Mouse (Mus musculus) intestine, postnatal 0 days (tissue): ENCODE measurements around the gene Cds1. TPM values are rescaled to one million over a fixed set of nuclear protein-coding genes. Genes with fewer than 3 reads are reported as not detected.

Experiments used
- ATAC-seq: fragments of 200-750 bp; cut with Nextera tagmentation; 2 replicates; pipeline ENCODE4 v1.8.0; 2017; ENCODE audit warnings: mild to moderate bottlenecking, moderate TSS enrichment, moderate library complexity
- H3K27ac ChIP-seq: fragments of 300-500 bp; sonication (generic); 2 replicates; pipeline ENCODE4 v1.5.1; 2014; ENCODE audit warnings: mild to moderate bottlenecking, low read depth, low read length, moderate library complexity
- H3K27me3 ChIP-seq: fragments of 300-500 bp; sonication (generic); replicated peaks from 2 replicates; pipeline ENCODE4 v1.6.1; 2014; ENCODE audit warnings: low read length, mixed read lengths; ENCODE audit not compliant: control insufficient read depth, insufficient read depth
- H3K36me3 ChIP-seq: fragments of 300-500 bp; sonication (generic); 2 replicates; pipeline ENCODE4 v1.6.1; 2014; ENCODE audit warnings: mild to moderate bottlenecking, moderate library complexity; ENCODE audit not compliant: control insufficient read depth, insufficient read depth
- H3K4me1 ChIP-seq: fragments of 300-500 bp; sonication (generic); replicated peaks from 2 replicates; pipeline ENCODE4 v1.6.1; 2014; ENCODE audit warnings: antibody characterized with exemption, low read length, mixed read lengths; ENCODE audit not compliant: control insufficient read depth, insufficient read depth
- H3K4me2 ChIP-seq: fragments of 300-500 bp; sonication (generic); replicated peaks from 2 replicates; pipeline ENCODE4 v1.6.1; 2014; ENCODE audit warnings: low read depth, mild to moderate bottlenecking, moderate library complexity
- H3K4me3 ChIP-seq: fragments of 300-500 bp; sonication (generic); 2 replicates; pipeline ENCODE4 v1.5.1; 2014; ENCODE audit warnings: low read depth, low read length
- H3K9ac ChIP-seq: fragments of 300-500 bp; sonication (generic); 2 replicates; pipeline ENCODE4 v1.6.1; 2014; ENCODE audit warnings: mild to moderate bottlenecking, low read depth, low read length
- H3K9me3 ChIP-seq: fragments of 300-500 bp; sonication (generic); 2 replicates; pipeline ENCODE4 v1.6.1; 2016; ENCODE audit warnings: mixed run types; ENCODE audit not compliant: control insufficient read depth
- CTCF ChIP-seq: sonication (generic); IDR thresholded peaks from 2 replicates; pipeline ENCODE4 v1.5.1; 2016; ENCODE audit warnings: low read depth, mild to moderate bottlenecking, control low read depth, antibody characterized with exemption, moderate library complexity
- WGBS: fragments of 180-500 bp; shearing (Covaris S2); extraction: QIAGEN DNeasy Blood & Tissue Kit; methylation state at CpG from one replicate; pipeline ENCODE4 v1.1.7; 2014; 5-methylcytosine and 5-hydroxymethylcytosine counted together
- polyA plus RNA-seq: library from polyadenylated mRNA; unstranded; fragments of >200 nt; fragmentation: Nextera tagmentation; extraction: Ambion mirVana; gene quantifications from 2 replicates; pipeline ENCODE4 v1.2.1, GENCODE M21; 2015

Gene Cds1
- polyA plus RNA-seq, 1 experiment from 2014 or later = 32.2 TPM

- Histone ChIP-seq H3K36me3 (peaks cover 76% of the 10 kb centered on the region), H3K9ac (no peak overlapping the region), H3K4me1 (no peaks in the 10 kb centered on the region), H3K9me3 (no peaks in the 10 kb centered on the region), H3K27ac (no peak overlapping the region), H3K27me3 (no peaks in the 10 kb centered on the region), H3K4me3 (no peak overlapping the region), H3K4me2 (no peak overlapping the region)
- no peak for ATAC-seq
- no peak for TF ChIP-seq CTCF
- 93% methylated on average over 5 of the region's 5 CpGs for WGBS
Observed at GRCm38 (mm10) chr5:101840476-101840875, 75.5 kb downstream of the Cds1 start.

GRCm38 (mm10) chr5:101845011-101845410 is 80.1 kb downstream of the Cds1 start:
- no peaks in the 10 kb centered on the region for H3K27me3 ChIP-seq
- peaks cover 95% of the 10 kb centered on the region for H3K36me3 ChIP-seq
- H3K27ac ChIP-seq = no peak overlapping the region
- no peaks in the 10 kb centered on the region for H3K9me3 ChIP-seq
- no peak for ATAC-seq
- WGBS = 96% methylated on average over 14 of the region's 14 CpGs
- TF ChIP-seq CTCF = no peak
- no peak overlapping the region for H3K4me2 ChIP-seq
- no peak overlapping the region for H3K9ac ChIP-seq
- H3K4me1 ChIP-seq = no peaks in the 10 kb centered on the region
- no peak overlapping the region for H3K4me3 ChIP-seq

- no peak overlapping the region for H3K4me3 ChIP-seq
- no peak overlapping the region for H3K9ac ChIP-seq
- WGBS = 72% methylated on average over 8 of the region's 8 CpGs
- H3K4me1 ChIP-seq = no peaks in the 10 kb centered on the region
- peaks cover 91% of the 10 kb centered on the region for H3K36me3 ChIP-seq
- peak; percentile 43; the same call in 1 of the 2 replicates for ATAC-seq
- H3K27ac ChIP-seq = no peak overlapping the region
- no peak for TF ChIP-seq CTCF
- no peak overlapping the region for H3K4me2 ChIP-seq
- H3K9me3 ChIP-seq = no peaks in the 10 kb centered on the region
- no peaks in the 10 kb centered on the region for H3K27me3 ChIP-seq
Observed at GRCm38 (mm10) chr5:101845930-101846329, 81.0 kb downstream of the Cds1 start.

GRCm38 (mm10) chr5:101847323-101847722 is 82.4 kb downstream of the Cds1 start:
- H3K4me3 ChIP-seq = no peak overlapping the region
- 0 out of 2 replicates have a peak, but pooled peaks have one; percentile 5 for ATAC-seq
- H3K27ac ChIP-seq = peak overlapping the region; percentile 28; the same call in 1 of the 2 replicates
- H3K27me3 ChIP-seq = no peaks in the 10 kb centered on the region
- H3K9me3 ChIP-seq = no peaks in the 10 kb centered on the region
- TF ChIP-seq CTCF = no peak
- H3K9ac ChIP-seq = no peak overlapping the region
- WGBS = 79% methylated on average over 7 of the region's 7 CpGs
- peaks cover 91% of the 10 kb centered on the region for H3K36me3 ChIP-seq
- H3K4me1 ChIP-seq = no peaks in the 10 kb centered on the region
- H3K4me2 ChIP-seq = no peak overlapping the region

GRCm38 (mm10) chr5:101847762-101848161 is 82.8 kb downstream of the Cds1 start:
- Histone ChIP-seq H3K4me2 (no peak overlapping the region), H3K9ac (no peak overlapping the region), H3K36me3 (peaks cover 92% of the 10 kb centered on the region), H3K9me3 (no peaks in the 10 kb centered on the region), H3K4me3 (no peak overlapping the region), H3K4me1 (no peaks in the 10 kb centered on the region), H3K27ac (peak overlapping the region; percentile 28), H3K27me3 (no peaks in the 10 kb centered on the region)
- peak; percentile 79 for ATAC-seq
- TF ChIP-seq CTCF = peak; percentile 11; the same call in 1 of the 2 replicates
- 43% methylated on average over 4 of the region's 4 CpGs for WGBS

GRCm38 (mm10) chr5:101851133-101851532 is 86.2 kb downstream of the Cds1 start:
- peaks cover 94% of the 10 kb centered on the region for H3K36me3 ChIP-seq

More at GRCm38 (mm10) chr5:101851133-101851532, 86.2 kb downstream of the Cds1 start:
- H3K9me3 ChIP-seq = no peaks in the 10 kb centered on the region
- TF ChIP-seq CTCF = no peak
- no peak for ATAC-seq
- WGBS = 69% methylated on average over 7 of the region's 7 CpGs
- H3K4me3 ChIP-seq = no peak overlapping the region
- H3K27ac ChIP-seq = no peak overlapping the region
- H3K4me2 ChIP-seq = no peak overlapping the region
- H3K4me1 ChIP-seq = no peaks in the 10 kb centered on the region
- no peaks in the 10 kb centered on the region for H3K27me3 ChIP-seq
- no peak overlapping the region for H3K9ac ChIP-seq
